Mouse (Mus musculus): Measurements from ENCODE around the gene Cry2.

GRCm38 (mm10) chr2:92482551-92482950 lies 48.7 kb upstream of the Cry2 start:
- TF ChIP-seq CTCF (conservative IDR thresholded peaks at IDR 0.05; ENCODE audit: low read length) (no peak), POU5F1 (IDR thresholded peaks at IDR 0.05; ENCODE audit: borderline replicate concordance, low read length) (no peak)
